Comparison of ENCODE assay signal across 8 mouse cellular contexts in the genomic region with DNA sequence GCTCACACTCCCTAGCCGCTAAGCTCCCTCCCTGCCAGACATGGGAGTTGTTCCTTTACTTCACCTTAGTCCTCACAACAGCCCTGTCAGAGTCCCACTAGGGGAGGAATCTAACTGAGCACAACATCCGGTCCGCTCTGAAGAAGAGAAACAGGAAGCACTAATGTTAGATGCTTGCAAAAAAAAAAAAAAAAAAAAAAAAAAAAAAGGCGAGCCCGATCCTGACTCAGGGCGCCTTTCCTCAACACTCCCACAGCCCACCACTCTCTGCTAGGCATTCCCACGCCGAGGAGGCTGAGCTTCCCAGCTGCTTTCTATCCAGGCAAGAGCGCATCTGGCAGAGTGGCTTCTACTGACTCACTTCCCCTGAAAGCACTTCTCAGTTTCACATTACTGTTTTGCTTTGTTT.
DNase-seq lines count a peak whose midpoint lies in the region; ATAC-seq and TF ChIP-seq lines count a peak whose summit lies in the region.

No protein-coding gene starts in this region.

- no peak for TF ChIP-seq EP300 in heart, postnatal 0 days (IDR thresholded peaks at IDR 0.05; ENCODE audit: low read depth)
- TF ChIP-seq EP300 in liver, postnatal 0 days (IDR thresholded peaks at IDR 0.05; ENCODE audit: low read depth), result no peak

- peaks cover 44% of the 10 kb centered on the region for H3K36me3 ChIP-seq in heart, postnatal 0 days (replicated peaks; ENCODE audit: control insufficient read depth, insufficient read depth, low read length)
- peaks cover 78% of the 10 kb centered on the region for H3K36me3 ChIP-seq in liver, postnatal 0 days (replicated peaks; ENCODE audit: insufficient read depth, low read length)
- peaks cover 47% of the 10 kb centered on the region for H3K36me3 ChIP-seq in thymus, adult 2 months (ENCODE audit: control insufficient read depth, insufficient read depth, low read length)
- peaks cover 12% of the 10 kb centered on the region for H3K36me3 ChIP-seq in midbrain, postnatal 0 days (ENCODE audit: insufficient read depth, low read length)

- TF ChIP-seq CTCF in heart, postnatal 0 days (IDR thresholded peaks at IDR 0.05; ENCODE audit: low read depth), result no peak
- no peak for TF ChIP-seq CTCF in liver, postnatal 0 days (IDR thresholded peaks at IDR 0.05; ENCODE audit: low read depth)
- TF ChIP-seq CTCF in thymus, adult 2 months (IDR thresholded peaks at IDR 0.05; ENCODE audit: borderline replicate concordance, control insufficient read depth, extremely low read depth, insufficient read depth, low read length, poor library complexity), result no peak
- TF ChIP-seq CTCF in midbrain, postnatal 0 days (IDR thresholded peaks at IDR 0.05), result no peak

- H3K27me3 ChIP-seq in heart, postnatal 0 days (ENCODE audit: control insufficient read depth, insufficient read depth, low read length), result no peaks in the 10 kb centered on the region
- no peaks in the 10 kb centered on the region for H3K27me3 ChIP-seq in liver, postnatal 0 days (ENCODE audit: insufficient read depth, low read length)
- H3K27me3 ChIP-seq in thymus, adult 2 months (ENCODE audit: control insufficient read depth, insufficient read depth, low read length), result no peaks in the 10 kb centered on the region
- H3K27me3 ChIP-seq in midbrain, postnatal 0 days (ENCODE audit: insufficient read depth, low read length), result no peaks in the 10 kb centered on the region

- 40% methylated on average over 8 of the region's 9 CpGs for whole genome bisulfite sequencing in heart, postnatal 0 days
- 36% methylated on average over 9 of the region's 9 CpGs for WGBS in liver, postnatal 0 days (ENCODE audit: insufficient replicate concordance)
- 2% methylated on average over 9 of the region's 9 CpGs for WGBS in thymus, adult 2 months
- 76% methylated on average over 8 of the region's 9 CpGs for WGBS in midbrain, postnatal 0 days

- no peak for TF ChIP-seq POLR2A in thymus, adult 2 months (IDR thresholded peaks at IDR 0.05; ENCODE audit: control insufficient read depth, extremely low read depth, insufficient read depth, low read length, poor library complexity)

- H3K4me3 ChIP-seq in heart, postnatal 0 days (ENCODE audit: low read depth, low read length), result no peak overlapping the region
- H3K4me3 ChIP-seq in liver, postnatal 0 days (ENCODE audit: low read depth, low read length), result peak overlapping the region; percentile 17; the same call in 1 of the 2 replicates
- H3K4me3 ChIP-seq in thymus, adult 2 months (ENCODE audit: control insufficient read depth, insufficient read depth, low read length), result peak overlapping the region; percentile 45
- H3K4me3 ChIP-seq in midbrain, postnatal 0 days (ENCODE audit: low read depth, low read length), result no peak overlapping the region

- intact Hi-C loops in left cerebral cortex, postnatal 36 days (cut with DNase I), result loop anchor here (10.0 kb wide), 1 partner anchor 172 kb away; no protein-coding TSS in a partner anchor

- H3K4me2 ChIP-seq in heart, postnatal 0 days (ENCODE audit: low read depth, low read length), result peak overlapping the region; percentile 16; the same call in 1 of the 2 replicates
- H3K4me2 ChIP-seq in liver, postnatal 0 days (ENCODE audit: low read depth, low read length), result peak overlapping the region; percentile 19
- no peak overlapping the region for H3K4me2 ChIP-seq in midbrain, postnatal 0 days (ENCODE audit: low read depth, low read length, poor library complexity, severe bottlenecking)

- ATAC-seq in heart, postnatal 0 days (ENCODE audit: insufficient read depth, low read depth), result peak; percentile 72
- ATAC-seq in liver, postnatal 0 days, result peak; percentile 54
- ATAC-seq in midbrain, postnatal 0 days (ENCODE audit: low FRiP score), result no peak

- no peaks in the 10 kb centered on the region for H3K9me3 ChIP-seq in heart, postnatal 0 days (replicated peaks; ENCODE audit: control insufficient read depth, low read length)
- no peaks in the 10 kb centered on the region for H3K9me3 ChIP-seq in liver, postnatal 0 days (ENCODE audit: low read length)
- no peaks in the 10 kb centered on the region for H3K9me3 ChIP-seq in midbrain, postnatal 0 days (ENCODE audit: low read length)

- peak; percentile 44 to 58 for DNase-seq in spleen, adult 18-20 months
- no peak for DNase-seq in spleen, adult 12 weeks (ENCODE audit: low spot score)
- peak; percentile 31 for DNase-seq in heart, postnatal 0 days (ENCODE audit: low spot score)
- DNase-seq in liver, postnatal 0 days, result peak; percentile 19
- peak; percentile 70 for DNase-seq in thymus, adult 2 months
- no peak for DNase-seq in left cerebral cortex, postnatal 36 days (ENCODE audit: low spot score in 2 of 2)
- no peak for DNase-seq in midbrain, postnatal 0 days (ENCODE audit: low spot score)
- DNase-seq in frontal cortex, postnatal 25 days (ENCODE audit: low spot score in 2 of 2), result no peak

- peak overlapping the region; percentile 72 for H3K27ac ChIP-seq in heart, postnatal 0 days (ENCODE audit: low read depth)
- peak overlapping the region; percentile 72 for H3K27ac ChIP-seq in liver, postnatal 0 days (ENCODE audit: low read depth)
- peak overlapping the region; percentile 95 for H3K27ac ChIP-seq in thymus, adult 2 months (ENCODE audit: control insufficient read depth, insufficient read depth, low read length)
- no peak overlapping the region for H3K27ac ChIP-seq in midbrain, postnatal 0 days (ENCODE audit: low read depth, low read length)

- no peak overlapping the region for H3K9ac ChIP-seq in heart, postnatal 0 days (replicated peaks; ENCODE audit: low read depth, low read length)
- H3K9ac ChIP-seq in liver, postnatal 0 days (replicated peaks), result no peak overlapping the region
- H3K9ac ChIP-seq in midbrain, postnatal 0 days (replicated peaks; ENCODE audit: low read length, poor library complexity, severe bottlenecking), result no peak overlapping the region

- H3K4me1 ChIP-seq in heart, postnatal 0 days (ENCODE audit: control insufficient read depth, insufficient read depth), result peaks cover 6% of the 10 kb centered on the region; the same call in 1 of the 2 replicates
- H3K4me1 ChIP-seq in liver, postnatal 0 days (ENCODE audit: insufficient read depth), result peaks cover 31% of the 10 kb centered on the region
- H3K4me1 ChIP-seq in thymus, adult 2 months (replicated peaks; ENCODE audit: control insufficient read depth, insufficient read depth, low read length), result peaks cover 50% of the 10 kb centered on the region
- H3K4me1 ChIP-seq in midbrain, postnatal 0 days (ENCODE audit: insufficient read depth, low read length), result no peaks in the 10 kb centered on the region

Comparison
In these comparisons a context has a peak if more than half of its experiments do, and no peak if none do; other contexts are left out.
1. DNase-seq: peak in spleen, adult 18-20 months (2 of 2), heart, postnatal 0 days (single experiment), liver, postnatal 0 days (single experiment) and thymus, adult 2 months (single experiment); none in spleen, adult 12 weeks (single experiment), left cerebral cortex, postnatal 36 days (0 of 2), midbrain, postnatal 0 days (single experiment) and frontal cortex, postnatal 25 days (0 of 2).
2. H3K4me3 ChIP-seq: peak in liver, postnatal 0 days (single experiment) and thymus, adult 2 months (single experiment); none in heart, postnatal 0 days (single experiment) and midbrain, postnatal 0 days (single experiment).